Mouse (Mus musculus): ENCODE results near the gene Acyp1. TPM values are rescaled to one million over a fixed set of nuclear protein-coding genes. Genes with fewer than 3 reads are reported as not detected.

The Acyp1 gene
- polyA plus RNA-seq, 1 experiment from 2014 or later, result 70.6 TPM

- H3K4me2 ChIP-seq, result peak overlapping the region; percentile 66
- no peaks in the 10 kb centered on the region for H3K9me3 ChIP-seq (replicated peaks; ENCODE audit: control insufficient read depth, low read length)
- no peaks in the 10 kb centered on the region; the same call in 1 of the 2 replicates for H3K4me1 ChIP-seq (ENCODE audit: control insufficient read depth, insufficient read depth, low read length)
- 56% methylated on average over 3 of the region's 3 CpGs for WGBS (ENCODE audit: insufficient replicate concordance)
- peak overlapping the region; percentile 70 for H3K27ac ChIP-seq (ENCODE audit: low read depth, low read length)
- peak overlapping the region; percentile 56 for H3K4me3 ChIP-seq (ENCODE audit: low read depth, low read length)
- no peak for ATAC-seq (replicated peaks; ENCODE audit: insufficient number of reproducible peaks, low FRiP score, low TSS enrichment)
- peak overlapping the region; percentile 84 for H3K9ac ChIP-seq (ENCODE audit: low read depth, low read length)
- no peaks in the 10 kb centered on the region for H3K27me3 ChIP-seq (ENCODE audit: control insufficient read depth, insufficient read depth, low read length)
- H3K36me3 ChIP-seq (ENCODE audit: control insufficient read depth, insufficient read depth, low read length), result no peaks in the 10 kb centered on the region
Observed at GRCm38 (mm10) chr12:85269821-85270220, 18.4 kb downstream of the Acyp1 start.

- no peak overlapping the region for H3K4me3 ChIP-seq (ENCODE audit: low read depth, low read length)
- no peak overlapping the region for H3K9ac ChIP-seq (ENCODE audit: low read depth, low read length)
- WGBS (ENCODE audit: insufficient replicate concordance), result 77% methylated on average over 3 of the region's 3 CpGs
- no peak for ATAC-seq (replicated peaks; ENCODE audit: insufficient number of reproducible peaks, low FRiP score, low TSS enrichment)
- H3K4me2 ChIP-seq, result no peak overlapping the region
- H3K36me3 ChIP-seq (ENCODE audit: control insufficient read depth, insufficient read depth, low read length), result no peaks in the 10 kb centered on the region
- no peaks in the 10 kb centered on the region; the same call in 1 of the 2 replicates for H3K4me1 ChIP-seq (ENCODE audit: control insufficient read depth, insufficient read depth, low read length)
- H3K9me3 ChIP-seq (replicated peaks; ENCODE audit: control insufficient read depth, low read length), result no peaks in the 10 kb centered on the region
- H3K27me3 ChIP-seq (ENCODE audit: control insufficient read depth, insufficient read depth, low read length), result no peaks in the 10 kb centered on the region
- H3K27ac ChIP-seq (ENCODE audit: low read depth, low read length), result no peak overlapping the region
Observed at GRCm38 (mm10) chr12:85266248-85266647, 22.0 kb downstream of the Acyp1 start.

GRCm38 (mm10) chr12:85264940-85265339 is 23.3 kb downstream of the Acyp1 start:
- Histone ChIP-seq H3K27ac (ENCODE audit: low read depth, low read length) (no peak overlapping the region), H3K27me3 (ENCODE audit: control insufficient read depth, insufficient read depth, low read length) (no peaks in the 10 kb centered on the region), H3K9ac (ENCODE audit: low read depth, low read length) (no peak overlapping the region), H3K36me3 (ENCODE audit: control insufficient read depth, insufficient read depth, low read length) (no peaks in the 10 kb centered on the region), H3K4me2 (no peak overlapping the region), H3K4me3 (ENCODE audit: low read depth, low read length) (no peak overlapping the region), H3K4me1 (ENCODE audit: control insufficient read depth, insufficient read depth, low read length) (no peaks in the 10 kb centered on the region; the same call in 1 of the 2 replicates), H3K9me3 (replicated peaks; ENCODE audit: control insufficient read depth, low read length) (no peaks in the 10 kb centered on the region)
- ATAC-seq (replicated peaks; ENCODE audit: insufficient number of reproducible peaks, low FRiP score, low TSS enrichment), result no peak
- 44% methylated on average over 7 of the region's 7 CpGs for WGBS (ENCODE audit: insufficient replicate concordance)

DNA sequence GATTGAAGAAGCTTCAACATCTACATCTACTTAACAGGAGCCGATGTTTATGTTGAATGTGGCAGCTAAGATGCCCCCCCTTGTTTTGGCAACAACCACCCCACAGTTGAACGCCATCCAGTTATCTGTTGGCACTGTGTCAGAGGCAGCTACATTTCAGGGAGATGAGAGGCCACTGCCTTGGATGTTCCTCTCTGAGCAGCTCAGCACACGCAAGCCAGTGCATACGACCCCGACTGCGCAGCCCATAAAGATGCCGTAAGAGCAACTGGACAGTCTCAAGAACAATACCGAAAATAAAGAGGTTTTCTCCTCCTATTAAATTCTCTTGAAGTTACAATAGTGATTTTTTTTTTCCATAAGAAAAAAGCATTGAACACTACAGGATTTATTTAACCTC is 23.7 kb downstream of the Acyp1 start:
- ATAC-seq (replicated peaks; ENCODE audit: insufficient number of reproducible peaks, low FRiP score, low TSS enrichment), result no peak
- no peak overlapping the region for H3K4me2 ChIP-seq
- WGBS (ENCODE audit: insufficient replicate concordance), result 81% methylated on average over 8 of the region's 8 CpGs

GRCm38 (mm10) chr12:85263190-85263589 is 25.0 kb downstream of the Acyp1 start:
- 77% methylated on average over 5 of the region's 5 CpGs for WGBS (ENCODE audit: insufficient replicate concordance)
- H3K4me1 ChIP-seq (ENCODE audit: control insufficient read depth, insufficient read depth, low read length), result no peaks in the 10 kb centered on the region
- no peaks in the 10 kb centered on the region for H3K27me3 ChIP-seq (ENCODE audit: control insufficient read depth, insufficient read depth, low read length)
- no peaks in the 10 kb centered on the region for H3K9me3 ChIP-seq (replicated peaks; ENCODE audit: control insufficient read depth, low read length)
- no peak overlapping the region for H3K9ac ChIP-seq (ENCODE audit: low read depth, low read length)
- no peak overlapping the region for H3K4me2 ChIP-seq
- H3K27ac ChIP-seq (ENCODE audit: low read depth, low read length), result no peak overlapping the region
- H3K4me3 ChIP-seq (ENCODE audit: low read depth, low read length), result no peak overlapping the region
- no peak for ATAC-seq (replicated peaks; ENCODE audit: insufficient number of reproducible peaks, low FRiP score, low TSS enrichment)
- no peaks in the 10 kb centered on the region for H3K36me3 ChIP-seq (ENCODE audit: control insufficient read depth, insufficient read depth, low read length)

More for the DNA sequence above, 23.7 kb downstream of the Acyp1 start:
- Histone ChIP-seq H3K27ac (ENCODE audit: low read depth, low read length) (no peak overlapping the region), H3K9me3 (replicated peaks; ENCODE audit: control insufficient read depth, low read length) (no peaks in the 10 kb centered on the region), H3K36me3 (ENCODE audit: control insufficient read depth, insufficient read depth, low read length) (no peaks in the 10 kb centered on the region), H3K27me3 (ENCODE audit: control insufficient read depth, insufficient read depth, low read length) (no peaks in the 10 kb centered on the region), H3K9ac (ENCODE audit: low read depth, low read length) (no peak overlapping the region), H3K4me1 (ENCODE audit: control insufficient read depth, insufficient read depth, low read length) (no peaks in the 10 kb centered on the region), H3K4me3 (ENCODE audit: low read depth, low read length) (no peak overlapping the region)

DNA sequence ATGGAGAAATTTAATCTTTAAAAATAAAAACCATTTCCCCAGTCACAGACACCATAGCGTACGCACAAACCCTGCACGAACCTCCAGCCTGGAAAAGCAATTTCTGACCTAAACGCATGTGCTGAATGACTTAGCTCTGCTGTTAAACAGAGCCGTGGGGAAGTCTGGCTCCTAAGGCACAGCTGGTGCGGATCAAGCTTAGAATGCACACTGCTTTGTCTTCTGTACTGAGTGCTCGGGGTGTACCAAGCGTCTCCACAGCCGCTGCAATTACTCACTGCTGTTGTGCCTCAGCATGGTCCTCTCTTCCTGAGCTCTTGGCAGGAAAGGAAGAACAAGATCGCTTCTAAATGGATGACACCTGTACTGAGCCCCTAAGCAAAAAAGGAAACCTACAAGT is 25.7 kb downstream of the Acyp1 start:
- H3K9ac ChIP-seq (ENCODE audit: low read depth, low read length), result no peak overlapping the region
- no peak for ATAC-seq (replicated peaks; ENCODE audit: insufficient number of reproducible peaks, low FRiP score, low TSS enrichment)
- H3K27me3 ChIP-seq (ENCODE audit: control insufficient read depth, insufficient read depth, low read length), result no peaks in the 10 kb centered on the region
- H3K27ac ChIP-seq (ENCODE audit: low read depth, low read length), result no peak overlapping the region
- no peak overlapping the region for H3K4me3 ChIP-seq (ENCODE audit: low read depth, low read length)
- H3K4me2 ChIP-seq, result no peak overlapping the region
- WGBS (ENCODE audit: insufficient replicate concordance), result 58% methylated on average over 10 of the region's 10 CpGs
- H3K36me3 ChIP-seq (ENCODE audit: control insufficient read depth, insufficient read depth, low read length), result no peaks in the 10 kb centered on the region
- H3K9me3 ChIP-seq (replicated peaks; ENCODE audit: control insufficient read depth, low read length), result no peaks in the 10 kb centered on the region
- H3K4me1 ChIP-seq (ENCODE audit: control insufficient read depth, insufficient read depth, low read length), result no peaks in the 10 kb centered on the region

DNA sequence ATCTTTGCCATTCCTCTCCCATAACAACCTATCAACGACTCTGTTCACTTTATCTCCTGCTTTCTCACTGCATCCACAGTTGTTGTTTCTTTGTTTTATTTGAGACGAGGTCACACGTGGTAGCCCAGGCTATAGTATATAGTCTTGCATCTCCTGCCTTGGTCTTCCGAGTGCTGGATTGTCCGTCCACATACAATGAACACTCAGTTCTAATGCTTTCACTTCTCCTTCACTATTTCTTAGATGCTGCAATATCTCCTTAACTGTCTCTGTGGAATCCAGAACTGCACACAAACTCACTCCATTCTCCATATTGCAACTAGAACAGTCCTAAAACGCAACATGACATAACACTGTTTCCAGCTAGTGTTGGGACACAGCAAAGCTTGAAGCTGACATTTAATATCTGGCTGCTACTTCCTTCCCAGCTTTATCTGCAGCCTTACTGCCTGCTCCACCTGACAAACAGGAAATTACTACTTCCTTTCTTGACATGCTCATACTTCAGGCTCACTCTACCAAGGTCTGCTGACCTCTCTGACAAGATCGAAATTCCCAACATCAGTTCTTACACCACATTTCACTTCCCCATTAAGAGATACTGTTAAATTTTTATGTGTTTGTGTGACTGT is 31.1 kb downstream of the Acyp1 start:
- Histone ChIP-seq H3K27ac (ENCODE audit: low read depth, low read length) (peak overlapping the region; percentile 74), H3K4me1 (ENCODE audit: control insufficient read depth, insufficient read depth, low read length) (no peaks in the 10 kb centered on the region), H3K27me3 (ENCODE audit: control insufficient read depth, insufficient read depth, low read length) (no peaks in the 10 kb centered on the region), H3K4me2 (no peak overlapping the region), H3K9me3 (replicated peaks; ENCODE audit: control insufficient read depth, low read length) (no peaks in the 10 kb centered on the region), H3K4me3 (ENCODE audit: low read depth, low read length) (no peak overlapping the region), H3K36me3 (ENCODE audit: control insufficient read depth, insufficient read depth, low read length) (no peaks in the 10 kb centered on the region), H3K9ac (ENCODE audit: low read depth, low read length) (no peak overlapping the region)
- whole genome bisulfite sequencing (ENCODE audit: insufficient replicate concordance), result 59% methylated on average over 7 of the region's 7 CpGs
- no peak; the same call in 1 of the 2 replicates for ATAC-seq (replicated peaks; ENCODE audit: insufficient number of reproducible peaks, low FRiP score, low TSS enrichment)

DNA sequence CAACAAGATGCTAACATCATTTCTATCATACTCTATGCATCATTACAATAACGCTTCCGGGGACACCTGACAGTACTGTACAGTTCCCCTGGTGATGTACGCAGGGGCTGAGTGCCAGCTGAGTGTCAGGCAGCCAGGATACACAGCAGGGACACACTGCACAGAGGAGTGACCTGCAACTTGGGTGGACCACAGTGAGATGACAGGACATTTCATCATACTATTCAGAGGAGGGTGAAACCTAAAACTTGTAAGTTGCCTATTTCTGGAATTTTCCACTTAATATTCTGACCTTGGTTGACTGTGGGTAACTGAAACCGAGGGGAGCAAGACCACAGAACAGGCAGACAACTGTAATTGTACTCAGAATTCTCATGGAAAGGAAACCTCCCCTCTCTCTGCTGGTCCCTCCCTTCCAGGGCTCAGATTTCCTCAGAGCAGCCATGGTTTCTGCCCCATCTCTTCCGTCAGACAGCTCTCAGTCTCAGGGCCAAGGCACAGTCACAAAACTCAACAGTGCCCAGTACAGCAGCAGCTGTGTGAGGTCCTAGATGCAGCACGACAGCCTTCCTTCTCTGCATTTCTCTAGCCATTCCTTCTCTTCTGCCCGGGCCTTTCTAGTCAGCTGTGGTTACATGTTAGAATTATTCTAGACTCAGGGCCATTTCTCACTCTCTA is 32.0 kb downstream of the Acyp1 start:
- Histone ChIP-seq H3K9me3 (replicated peaks; ENCODE audit: control insufficient read depth, low read length) (no peaks in the 10 kb centered on the region), H3K27me3 (ENCODE audit: control insufficient read depth, insufficient read depth, low read length) (no peaks in the 10 kb centered on the region), H3K4me2 (no peak overlapping the region), H3K27ac (ENCODE audit: low read depth, low read length) (peak overlapping the region; percentile 74), H3K4me1 (ENCODE audit: control insufficient read depth, insufficient read depth, low read length) (no peaks in the 10 kb centered on the region), H3K9ac (ENCODE audit: low read depth, low read length) (no peak overlapping the region), H3K36me3 (ENCODE audit: control insufficient read depth, insufficient read depth, low read length) (no peaks in the 10 kb centered on the region), H3K4me3 (ENCODE audit: low read depth, low read length) (no peak overlapping the region)
- ATAC-seq (replicated peaks; ENCODE audit: insufficient number of reproducible peaks, low FRiP score, low TSS enrichment), result no peak
- WGBS (ENCODE audit: insufficient replicate concordance), result 62% methylated on average over 7 of the region's 7 CpGs

DNA sequence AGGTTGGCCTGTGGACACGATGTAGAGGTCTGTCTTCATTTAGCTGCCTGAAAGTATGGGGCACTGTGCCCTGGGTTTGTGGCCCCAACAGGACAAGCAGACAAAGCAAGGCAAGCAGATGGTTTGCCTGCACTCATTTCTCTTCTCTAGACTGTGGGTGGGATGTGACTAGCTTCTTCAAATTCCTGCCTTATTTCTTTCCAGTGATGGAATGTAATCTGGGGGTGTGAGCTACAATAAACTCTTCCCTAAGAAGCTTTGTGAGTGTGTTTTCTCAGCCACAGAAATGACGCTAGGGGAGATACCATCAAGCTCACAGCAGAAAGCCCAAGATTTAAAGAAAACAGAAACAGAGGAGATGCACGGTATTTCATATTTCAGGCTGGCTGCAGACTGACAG is 36.2 kb downstream of the Acyp1 start:
- 73% methylated on average over 3 of the region's 3 CpGs for WGBS (ENCODE audit: insufficient replicate concordance)
- Histone ChIP-seq H3K4me3 (ENCODE audit: low read depth, low read length) (no peak overlapping the region), H3K4me1 (ENCODE audit: control insufficient read depth, insufficient read depth, low read length) (no peaks in the 10 kb centered on the region), H3K27ac (ENCODE audit: low read depth, low read length) (no peak overlapping the region), H3K4me2 (no peak overlapping the region), H3K9ac (ENCODE audit: low read depth, low read length) (no peak overlapping the region), H3K9me3 (replicated peaks; ENCODE audit: control insufficient read depth, low read length) (no peaks in the 10 kb centered on the region), H3K27me3 (ENCODE audit: control insufficient read depth, insufficient read depth, low read length) (no peaks in the 10 kb centered on the region), H3K36me3 (ENCODE audit: control insufficient read depth, insufficient read depth, low read length) (0 out of 2 replicates have a peak, but pooled peaks cover 3% of the 10 kb centered on the region)
- no peak for ATAC-seq (replicated peaks; ENCODE audit: insufficient number of reproducible peaks, low FRiP score, low TSS enrichment)

All from heart, embryonic 11.5 days (tissue).